Mouse (Mus musculus) heart, embryonic 16.5 days (tissue): ENCODE data around the gene Ina. TPM values are rescaled to one million over a fixed set of nuclear protein-coding genes. Genes with fewer than 3 reads are reported as not detected.
A peak's percentile ranks its signal among the peaks of the same experiment; 100 is the strongest.

Source experiments
- ATAC-seq: fragments of 200-750 bp; cut with Nextera tagmentation; replicated peaks from 2 replicates; pipeline ENCODE4 v1.8.0; 2017; ENCODE audit warnings: moderate number of reproducible peaks; ENCODE audit not compliant: insufficient read depth, low FRiP score; ENCODE audit errors: extremely low read depth
- H3K27ac ChIP-seq: fragments of 300-500 bp; sonication (generic); 2 replicates; pipeline ENCODE4 v1.5.1; 2014; ENCODE audit warnings: mild to moderate bottlenecking, low read length, control low read depth, moderate library complexity
- H3K27me3 ChIP-seq: fragments of 300-500 bp; sonication (generic); 2 replicates; pipeline ENCODE4 v1.6.1; 2014; ENCODE audit warnings: low read length, mixed read lengths; ENCODE audit not compliant: control insufficient read depth, insufficient read depth
- H3K36me3 ChIP-seq: fragments of 300-500 bp; sonication (generic); 2 replicates; pipeline ENCODE4 v1.6.1; 2014; ENCODE audit not compliant: control insufficient read depth, insufficient read depth
- H3K4me1 ChIP-seq: fragments of 300-500 bp; sonication (generic); 2 replicates; pipeline ENCODE4 v1.6.1; 2014; ENCODE audit warnings: low read length, mixed read lengths; ENCODE audit not compliant: control insufficient read depth, insufficient read depth
- H3K4me2 ChIP-seq: fragments of 300-500 bp; sonication (generic); 2 replicates; pipeline ENCODE4 v1.6.1; 2014; ENCODE audit warnings: low read depth, mild to moderate bottlenecking, control low read depth, low read length
- H3K4me3 ChIP-seq: fragments of 300-500 bp; sonication (generic); 2 replicates; pipeline ENCODE4 v1.5.1; 2014; ENCODE audit warnings: mild to moderate bottlenecking, control low read depth, low read length
- H3K9ac ChIP-seq: fragments of 300-500 bp; sonication (generic); 2 replicates; pipeline ENCODE4 v1.6.1; 2014; ENCODE audit warnings: low read length, control low read depth
- H3K9me3 ChIP-seq: fragments of 300-500 bp; sonication (generic); replicated peaks from 2 replicates; pipeline ENCODE4 v1.6.1; 2016; ENCODE audit warnings: low read length; ENCODE audit not compliant: control insufficient read depth
- WGBS: fragments of 180-500 bp; shearing (Covaris S2); extraction: QIAGEN DNeasy Blood & Tissue Kit; methylation state at CpG from one replicate; pipeline ENCODE4 v1.1.7; 2014; 5-methylcytosine and 5-hydroxymethylcytosine counted together
- polyA plus RNA-seq: library from polyadenylated mRNA; unstranded; fragments of >200 nt; fragmentation: Nextera tagmentation; extraction: Ambion mirVana; gene quantifications from 2 replicates; pipeline ENCODE4 v1.2.1, GENCODE M21; 2015

Ina gene
- polyA plus RNA-seq, 1 experiment from 2014 or later, result 0.37 TPM

GRCm38 (mm10) chr19:47034916-47035315, 20.4 kb downstream of the Ina start:
- no peak overlapping the region for H3K4me3 ChIP-seq
- H3K36me3 ChIP-seq, result peaks cover 19% of the 10 kb centered on the region
- no peak overlapping the region for H3K9ac ChIP-seq
- ATAC-seq, result no peak
- H3K4me1 ChIP-seq, result no peaks in the 10 kb centered on the region
- H3K4me2 ChIP-seq, result no peak overlapping the region
- H3K27me3 ChIP-seq, result no peaks in the 10 kb centered on the region
- WGBS, result 85% methylated on average over 4 of the region's 4 CpGs
- no peak overlapping the region for H3K27ac ChIP-seq
- H3K9me3 ChIP-seq, result no peaks in the 10 kb centered on the region

GRCm38 (mm10) chr19:47036596-47036995, 22.1 kb downstream of the Ina start:
- WGBS, result 85% methylated on average over 3 of the region's 3 CpGs
- Histone ChIP-seq H3K4me2 (no peak overlapping the region), H3K36me3 (peaks cover 20% of the 10 kb centered on the region), H3K4me1 (no peaks in the 10 kb centered on the region), H3K27ac (no peak overlapping the region), H3K4me3 (no peak overlapping the region), H3K9ac (no peak overlapping the region), H3K27me3 (no peaks in the 10 kb centered on the region), H3K9me3 (no peaks in the 10 kb centered on the region)
- ATAC-seq, result no peak

- H3K4me3 ChIP-seq, result no peak overlapping the region
- H3K4me1 ChIP-seq, result no peaks in the 10 kb centered on the region
- no peaks in the 10 kb centered on the region for H3K27me3 ChIP-seq
- 75% methylated on average over 3 of the region's 3 CpGs for WGBS
- H3K9ac ChIP-seq, result no peak overlapping the region
- no peak overlapping the region for H3K4me2 ChIP-seq
- ATAC-seq, result no peak
- H3K9me3 ChIP-seq, result no peaks in the 10 kb centered on the region
- peaks cover 20% of the 10 kb centered on the region for H3K36me3 ChIP-seq
- no peak overlapping the region for H3K27ac ChIP-seq
These were observed 26.4 kb downstream of the Ina start for GRCm38 (mm10) chr19:47040720-47041473.

GRCm38 (mm10) chr19:47043608-47044007, 29.1 kb downstream of the Ina start:
- peaks cover 21% of the 10 kb centered on the region for H3K36me3 ChIP-seq
- H3K9me3 ChIP-seq, result no peaks in the 10 kb centered on the region

GRCm38 (mm10) chr19:47046343-47046742, 31.8 kb downstream of the Ina start:
- Histone ChIP-seq H3K27ac (no peak overlapping the region), H3K4me3 (no peak overlapping the region), H3K4me2 (no peak overlapping the region), H3K27me3 (no peaks in the 10 kb centered on the region), H3K9ac (no peak overlapping the region), H3K36me3 (peaks cover 14% of the 10 kb centered on the region), H3K4me1 (peaks cover 11% of the 10 kb centered on the region), H3K9me3 (no peaks in the 10 kb centered on the region)
- 92% methylated on average over 1 of the region's 1 CpGs for WGBS
- ATAC-seq, result no peak

More at GRCm38 (mm10) chr19:47043608-47044007, 29.1 kb downstream of the Ina start:
- H3K4me3 ChIP-seq, result no peak overlapping the region
- no peak overlapping the region for H3K4me2 ChIP-seq
- H3K9ac ChIP-seq, result no peak overlapping the region
- H3K27ac ChIP-seq, result no peak overlapping the region
- ATAC-seq, result no peak
- WGBS, result 79% methylated on average over 3 of the region's 3 CpGs
- H3K27me3 ChIP-seq, result no peaks in the 10 kb centered on the region
- H3K4me1 ChIP-seq, result no peaks in the 10 kb centered on the region

GRCm38 (mm10) chr19:47047236-47047833, 32.8 kb downstream of the Ina start:
- Histone ChIP-seq H3K36me3 (peaks cover 14% of the 10 kb centered on the region), H3K4me1 (peaks cover 11% of the 10 kb centered on the region), H3K9ac (no peak overlapping the region), H3K27ac (no peak overlapping the region), H3K9me3 (no peaks in the 10 kb centered on the region), H3K4me2 (no peak overlapping the region), H3K4me3 (no peak overlapping the region), H3K27me3 (no peaks in the 10 kb centered on the region)
- WGBS, result 82% methylated on average over 13 of the region's 13 CpGs
- no peak for ATAC-seq

GRCm38 (mm10) chr19:47049061-47049460, 34.6 kb downstream of the Ina start:
- no peak for ATAC-seq
- H3K4me1 ChIP-seq, result peaks cover 11% of the 10 kb centered on the region
- H3K9me3 ChIP-seq, result no peaks in the 10 kb centered on the region
- no peak overlapping the region for H3K27ac ChIP-seq
- H3K4me3 ChIP-seq, result no peak overlapping the region
- peak overlapping the region; percentile 82; the same call in 1 of the 2 replicates for H3K4me2 ChIP-seq
- H3K27me3 ChIP-seq, result no peaks in the 10 kb centered on the region
- no peak overlapping the region for H3K9ac ChIP-seq
- WGBS, result 63% methylated on average over 4 of the region's 4 CpGs
- H3K36me3 ChIP-seq, result peaks cover 14% of the 10 kb centered on the region

- Histone ChIP-seq H3K9me3 (no peaks in the 10 kb centered on the region), H3K9ac (peak overlapping the region; percentile 80), H3K36me3 (peaks cover 14% of the 10 kb centered on the region), H3K4me1 (peaks cover 11% of the 10 kb centered on the region), H3K27ac (no peak overlapping the region; the same call in 1 of the 2 replicates), H3K27me3 (no peaks in the 10 kb centered on the region), H3K4me3 (peak overlapping the region; percentile 80), H3K4me2 (peak overlapping the region; percentile 82)
- 7% methylated on average over 7 of the region's 7 CpGs for WGBS
- no peak for ATAC-seq
These were observed 35.3 kb downstream of the Ina start for GRCm38 (mm10) chr19:47049840-47050239.

- ATAC-seq, result peak; percentile 88
- Histone ChIP-seq H3K9ac (peak within 1 kb of the TSS; percentile 80), H3K27me3 (no peaks in the 10 kb centered on the region), H3K4me1 (peaks cover 11% of the 10 kb centered on the region), H3K36me3 (peaks cover 10% of the 10 kb centered on the region), H3K4me2 (peak within 1 kb of the TSS; percentile 82), H3K9me3 (no peaks in the 10 kb centered on the region), H3K4me3 (peak within 1 kb of the TSS; percentile 80), H3K27ac (peak within 1 kb of the TSS; percentile 80)
- under 1% methylated on average over 71 of the region's 75 CpGs for WGBS
These were observed 36.0 kb downstream of the Ina start, which contains the start of gene Pcgf6 for GRCm38 (mm10) chr19:47050271-47051032. Pcgf6 (minus strand) TSS chr19:47050906.
